Mouse (Mus musculus): ENCODE results near the gene C8a.

- no peak for TF ChIP-seq CTCF (IDR thresholded peaks at IDR 0.05; ENCODE audit: borderline replicate concordance, extremely low read depth, insufficient read depth, insufficient read length)
- no peak for TF ChIP-seq POLR2A (IDR thresholded peaks at IDR 0.05; ENCODE audit: borderline replicate concordance, extremely low read depth, insufficient read depth, insufficient read length, poor library complexity, severe bottlenecking)
Measured at GRCm38 (mm10) chr4:104888499-104889262, 12.5 kb upstream of the C8a start.
